Mouse (Mus musculus): ENCODE measurements around the gene Gnl1. TPM values are rescaled to one million over a fixed set of nuclear protein-coding genes. Genes with fewer than 3 reads are reported as not detected.

Gene Gnl1
- polyA plus RNA-seq, 1 experiment from 2014 or later = 30.6 TPM

MicroRNA genes within 50 kb of the gene (microRNA counts, 519-probe panel; counts per million panel counts)
- not detected for microRNA mmu-miR-877

Small RNA genes lying within 50 kb of the gene (microRNA-seq; reads per million reads assigned to microRNA genes)
- 234 reads per million, percentile 65 among the genes with 10 or more reads in this experiment for gene Mir877

Other genes with a start within 250 kb of the Gnl1 start
- gene Ier3, start 158.2 kb upstream of the Gnl1 start, polyA plus RNA-seq (2014; fragmentation: Nextera tagmentation; extraction: Ambion mirVana) = 2.5 and 4.0 TPM in 2 replicates
- gene Flot1, start 156.6 kb upstream of the Gnl1 start, polyA plus RNA-seq (2014; fragmentation: Nextera tagmentation; extraction: Ambion mirVana) = 46.9 and 47.4 TPM in 2 replicates
- 1,522 and 1,543 TPM in 2 replicates for gene Tubb5, start 141.5 kb upstream of the Gnl1 start, polyA plus RNA-seq (2014; fragmentation: Nextera tagmentation; extraction: Ambion mirVana)
- gene Mdc1, start 138.3 kb upstream of the Gnl1 start, polyA plus RNA-seq (2014; fragmentation: Nextera tagmentation; extraction: Ambion mirVana) = 19.4 and 21.5 TPM in 2 replicates
- 59.8 and 61.0 TPM in 2 replicates for gene Nrm, start 118.5 kb upstream of the Gnl1 start, polyA plus RNA-seq (2014; fragmentation: Nextera tagmentation; extraction: Ambion mirVana)
- gene Ppp1r18, start 114.3 kb upstream of the Gnl1 start, polyA plus RNA-seq (2014; fragmentation: Nextera tagmentation; extraction: Ambion mirVana) = 24.1 and 25.2 TPM in 2 replicates
- 39.0 and 43.6 TPM in 2 replicates for gene Dhx16, start 100.0 kb upstream of the Gnl1 start, polyA plus RNA-seq (2014; fragmentation: Nextera tagmentation; extraction: Ambion mirVana)
- gene 2310061I04Rik, start 82.4 kb upstream of the Gnl1 start, polyA plus RNA-seq (2014; fragmentation: Nextera tagmentation; extraction: Ambion mirVana) = 22.7 and 23.3 TPM in 2 replicates
- gene Atat1, start 69.8 kb upstream of the Gnl1 start, polyA plus RNA-seq (2014; fragmentation: Nextera tagmentation; extraction: Ambion mirVana) = 158 and 168 TPM in 2 replicates
- gene Mrps18b, start 63.5 kb upstream of the Gnl1 start, polyA plus RNA-seq (2014; fragmentation: Nextera tagmentation; extraction: Ambion mirVana) = 57.1 and 61.8 TPM in 2 replicates
- gene Ppp1r10, start 63.4 kb upstream of the Gnl1 start, polyA plus RNA-seq (2014; fragmentation: Nextera tagmentation; extraction: Ambion mirVana) = 44.3 TPM in 2 replicates
- gene Abcf1, start 10.1 kb upstream of the Gnl1 start, polyA plus RNA-seq (2014; fragmentation: Nextera tagmentation; extraction: Ambion mirVana) = 118 and 119 TPM in 2 replicates
- gene Prr3, start 385 bp downstream of the Gnl1 start, polyA plus RNA-seq (2014; fragmentation: Nextera tagmentation; extraction: Ambion mirVana) = 38.7 and 43.3 TPM in 2 replicates
- 3.1 TPM in 2 replicates for gene H2-T24, start 40.7 kb downstream of the Gnl1 start, polyA plus RNA-seq (2014; fragmentation: Nextera tagmentation; extraction: Ambion mirVana)
- gene H2-T23, start 53.0 kb downstream of the Gnl1 start, polyA plus RNA-seq (2014; fragmentation: Nextera tagmentation; extraction: Ambion mirVana) = 3.2 and 3.3 TPM in 2 replicates
- 7.3 and 7.6 TPM in 2 replicates for gene H2-T22, start 62.9 kb downstream of the Gnl1 start, polyA plus RNA-seq (2014; fragmentation: Nextera tagmentation; extraction: Ambion mirVana)
- not detected in 2 replicates for gene Gm6034, start 63.1 kb downstream of the Gnl1 start, polyA plus RNA-seq (2014; fragmentation: Nextera tagmentation; extraction: Ambion mirVana)
- gene Gm11127, start 78.5 kb downstream of the Gnl1 start, polyA plus RNA-seq (2014; fragmentation: Nextera tagmentation; extraction: Ambion mirVana) = not detected in 2 replicates
- gene Gm19684, start 141.8 kb downstream of the Gnl1 start, polyA plus RNA-seq (2014; fragmentation: Nextera tagmentation; extraction: Ambion mirVana) = not detected in 2 replicates
- gene Gm7030, start 149.6 kb downstream of the Gnl1 start, polyA plus RNA-seq (2014; fragmentation: Nextera tagmentation; extraction: Ambion mirVana) = not detected in 2 replicates
- 0.16 TPM in 1 of 2 replicates, not detected in the other for gene Gm8909, start 188.7 kb downstream of the Gnl1 start, polyA plus RNA-seq (2014; fragmentation: Nextera tagmentation; extraction: Ambion mirVana)
- not detected in 2 replicates for gene H2-T3, start 210.4 kb downstream of the Gnl1 start, polyA plus RNA-seq (2014; fragmentation: Nextera tagmentation; extraction: Ambion mirVana)

Data from midbrain, embryonic 11.5 days (tissue).